Comparison of ENCODE assay signal across 5 mouse cellular contexts in genomic region chr15:99446136-99446535, GRCm38 (mm10). TPM values are rescaled to one million over a fixed set of nuclear protein-coding genes. Genes with fewer than 3 reads are reported as not detected.
DNase-seq lines count a peak whose midpoint lies in the region; ATAC-seq lines count a peak whose summit lies in the region.
"Not testable (repeated sequence)": the region's sequence is repeated elsewhere in the genome, so short reads cannot be mapped to it uniquely, and the experiment has no call there.

No protein-coding gene starts in this region.

- H3K9ac ChIP-seq in hindbrain, embryonic 15.5 days: not testable (repeated sequence)

- H3K27me3 ChIP-seq in hindbrain, embryonic 15.5 days: not testable (repeated sequence)

- DNase-seq in gastrocnemius, postnatal 14 days: peak; percentile 0
- DNase-seq in right cerebral cortex, adult 18-20 months: peak; percentile 54
- peak; percentile 68 for DNase-seq in telencephalon, adult 2 months (ENCODE audit: low read depth, low spot score)

- H3K27ac ChIP-seq in hindbrain, embryonic 15.5 days (replicated peaks): 0 out of 2 replicates have a peak overlapping the region, but pooled peaks have one; percentile 35

- not testable (repeated sequence) for H3K36me3 ChIP-seq in hindbrain, embryonic 15.5 days

- not testable (repeated sequence) for H3K4me3 ChIP-seq in hindbrain, embryonic 15.5 days

- peak; percentile 83 for ATAC-seq in frontal cortex, adult (ENCODE audit: low TSS enrichment)
- not testable (repeated sequence) for ATAC-seq in hindbrain, embryonic 15.5 days (ENCODE audit: low FRiP score, low read depth)

- peaks cover 25% of the 10 kb centered on the region for H3K4me1 ChIP-seq in hindbrain, embryonic 15.5 days (replicated peaks)

- WGBS in hindbrain, embryonic 15.5 days: 91% methylated on average over 10 of the region's 10 CpGs

- intact Hi-C loops in gastrocnemius, postnatal 14 days (cut with DNase I; ENCODE audit: low total_unique reads): not testable (repeated sequence)

- H3K9me3 ChIP-seq in hindbrain, embryonic 15.5 days: not testable (repeated sequence)

- not testable (repeated sequence) for H3K4me2 ChIP-seq in hindbrain, embryonic 15.5 days

RNA-seq across cellular contexts. Expression of gene Nckap5l, which starts 11.4 kb away (rescaled TPM):
- total RNA-seq in gastrocnemius, postnatal 14 days (2021): 1 to 10 TPM; 8.5 to 10.0 TPM
- 14.7 and 17.1 TPM in 2 replicates for polyA plus RNA-seq in hindbrain, embryonic 15.5 days (2015; fragmentation: Nextera tagmentation; extraction: Ambion mirVana)

RNA-seq across cellular contexts. Expression of gene Bcdin3d, which starts 28.4 kb away (rescaled TPM):
- total RNA-seq in gastrocnemius, postnatal 14 days (2021): 1 to 10 TPM; 3.9 to 5.0 TPM
- polyA plus RNA-seq in hindbrain, embryonic 15.5 days (2015; fragmentation: Nextera tagmentation; extraction: Ambion mirVana): 16.4 and 17.7 TPM in 2 replicates

RNA-seq across cellular contexts. Expression of gene Tmbim6, which starts 53.5 kb away (rescaled TPM):
- total RNA-seq in gastrocnemius, postnatal 14 days (2021): 100 to 1,000 TPM; 167 to 170 TPM
- polyA plus RNA-seq in hindbrain, embryonic 15.5 days (2015; fragmentation: Nextera tagmentation; extraction: Ambion mirVana): 299 and 320 TPM in 2 replicates

Comparison
In these comparisons a context has a peak if more than half of its experiments do, and no peak if none do; other contexts are left out.
1. DNase-seq: peak in every context shown above with its lines; median percentile 68 in telencephalon, adult 2 months; 54 in right cerebral cortex, adult 18-20 months; 0 in gastrocnemius, postnatal 14 days.